Mouse (Mus musculus): ENCODE measurements around the gene Olfr390. TPM values are rescaled to one million over a fixed set of nuclear protein-coding genes. Genes with fewer than 3 reads are reported as not detected.

Olfr390 gene
- not detected in 2 replicates for polyA plus RNA-seq (2015; fragmentation: Nextera tagmentation; extraction: Ambion mirVana)

- H3K9ac ChIP-seq (replicated peaks) = no peak within 1 kb of the TSS
- no peaks in the 10 kb centered on the region for H3K36me3 ChIP-seq
- H3K4me1 ChIP-seq (replicated peaks) = no peaks in the 10 kb centered on the region
- 77% methylated on average over 1 of the region's 1 CpGs for WGBS
- ATAC-seq = no peak
- no peak within 1 kb of the TSS for H3K27ac ChIP-seq
- H3K9me3 ChIP-seq = peaks cover 6% of the 10 kb centered on the region; the same call in 1 of the 2 replicates
- H3K4me3 ChIP-seq (replicated peaks) = no peak within 1 kb of the TSS
- no peak within 1 kb of the TSS for H3K4me2 ChIP-seq (replicated peaks)
- no peaks in the 10 kb centered on the region for H3K27me3 ChIP-seq
Observed at GRCm38 (mm10) chr11:73782664-73783063, at the start of gene Olfr390. Olfr390 (plus strand) TSS chr11:73782964.

GRCm38 (mm10) chr11:73759115-73759514 is 23.6 kb upstream of the Olfr390 start:
- no peak overlapping the region for H3K4me3 ChIP-seq (replicated peaks)
- H3K27ac ChIP-seq = no peak overlapping the region
- H3K4me2 ChIP-seq (replicated peaks) = no peak overlapping the region
- no peaks in the 10 kb centered on the region for H3K27me3 ChIP-seq
- no peaks in the 10 kb centered on the region for H3K4me1 ChIP-seq (replicated peaks)
- peaks cover 28% of the 10 kb centered on the region for H3K9me3 ChIP-seq
- H3K36me3 ChIP-seq = no peaks in the 10 kb centered on the region
- H3K9ac ChIP-seq (replicated peaks) = no peak overlapping the region
- no peak for ATAC-seq

- peaks cover 11% of the 10 kb centered on the region for H3K9me3 ChIP-seq
- H3K4me1 ChIP-seq (replicated peaks) = no peaks in the 10 kb centered on the region
- H3K36me3 ChIP-seq = no peaks in the 10 kb centered on the region
- no peak within 1 kb of the TSS for H3K4me3 ChIP-seq (replicated peaks)
- H3K27ac ChIP-seq = no peak within 1 kb of the TSS
- no peak within 1 kb of the TSS for H3K9ac ChIP-seq (replicated peaks)
- WGBS = 92% methylated on average over 1 of the region's 1 CpGs
- no peaks in the 10 kb centered on the region for H3K27me3 ChIP-seq
- ATAC-seq = no peak
- H3K4me2 ChIP-seq (replicated peaks) = no peak within 1 kb of the TSS
Observed at GRCm38 (mm10) chr11:73780613-73781012, 2.2 kb upstream of the Olfr390 start, which contains the start of gene Olfr389. Olfr389 (minus strand) TSS chr11:73780713.

- no peak for ATAC-seq
Observed at GRCm38 (mm10) chr11:73802952-73803351, 20.2 kb downstream of the Olfr390 start, which contains the start of gene Olfr391-ps. Olfr391-ps (minus strand) TSS chr11:73803052.

GRCm38 (mm10) chr11:73816949-73817348 is 34.2 kb downstream of the Olfr390 start, which contains the start of gene Olfr392:
Olfr392 (minus strand) TSS chr11:73817049.
- peaks cover 3% of the 10 kb centered on the region; the same call in 1 of the 2 replicates for H3K9me3 ChIP-seq
- no peak within 1 kb of the TSS for H3K4me3 ChIP-seq (replicated peaks)
- H3K4me1 ChIP-seq (replicated peaks) = no peaks in the 10 kb centered on the region
- no peak within 1 kb of the TSS for H3K9ac ChIP-seq (replicated peaks)
- H3K4me2 ChIP-seq (replicated peaks) = no peak within 1 kb of the TSS
- H3K36me3 ChIP-seq = no peaks in the 10 kb centered on the region
- H3K27me3 ChIP-seq = no peaks in the 10 kb centered on the region
- no peak within 1 kb of the TSS for H3K27ac ChIP-seq
- WGBS = 87% methylated on average over 1 of the region's 1 CpGs
- no peak for ATAC-seq

More at GRCm38 (mm10) chr11:73802952-73803351, 20.2 kb downstream of the Olfr390 start, which contains the start of gene Olfr391-ps:
- Histone ChIP-seq H3K36me3 (no peaks in the 10 kb centered on the region), H3K9me3 (peaks cover 13% of the 10 kb centered on the region; the same call in 1 of the 2 replicates), H3K4me1 (replicated peaks) (no peaks in the 10 kb centered on the region), H3K9ac (replicated peaks) (no peak within 1 kb of the TSS), H3K27me3 (no peaks in the 10 kb centered on the region), H3K4me2 (replicated peaks) (no peak within 1 kb of the TSS), H3K27ac (no peak within 1 kb of the TSS), H3K4me3 (replicated peaks) (no peak within 1 kb of the TSS)
- WGBS = 32% methylated on average over 1 of the region's 1 CpGs

Other genes starting within 250 kb of the Olfr390 start
- gene Olfr385, start 190.0 kb upstream of the Olfr390 start, polyA plus RNA-seq (2015; fragmentation: Nextera tagmentation; extraction: Ambion mirVana) = not detected in 2 replicates
- gene Olfr384, start 184.4 kb upstream of the Olfr390 start, polyA plus RNA-seq (2015; fragmentation: Nextera tagmentation; extraction: Ambion mirVana) = not detected in 2 replicates
- not detected in 2 replicates for gene Zfp735, start 94.2 kb upstream of the Olfr390 start, polyA plus RNA-seq (2015; fragmentation: Nextera tagmentation; extraction: Ambion mirVana)
- gene Olfr389, start 2.3 kb upstream of the Olfr390 start, polyA plus RNA-seq (2015; fragmentation: Nextera tagmentation; extraction: Ambion mirVana) = not detected in 2 replicates
- not detected in 2 replicates for gene Olfr391-ps, start 20.1 kb downstream of the Olfr390 start, polyA plus RNA-seq (2015; fragmentation: Nextera tagmentation; extraction: Ambion mirVana)
- gene Olfr392, start 34.1 kb downstream of the Olfr390 start, polyA plus RNA-seq (2015; fragmentation: Nextera tagmentation; extraction: Ambion mirVana) = not detected in 2 replicates
- gene Olfr393, start 68.5 kb downstream of the Olfr390 start, polyA plus RNA-seq (2015; fragmentation: Nextera tagmentation; extraction: Ambion mirVana) = not detected in 2 replicates
- not detected in 2 replicates for gene Olfr394, start 107.8 kb downstream of the Olfr390 start, polyA plus RNA-seq (2015; fragmentation: Nextera tagmentation; extraction: Ambion mirVana)
- not detected in 2 replicates for gene Olfr395, start 126.3 kb downstream of the Olfr390 start, polyA plus RNA-seq (2015; fragmentation: Nextera tagmentation; extraction: Ambion mirVana)
- gene Olfr23, start 153.7 kb downstream of the Olfr390 start, polyA plus RNA-seq (2015; fragmentation: Nextera tagmentation; extraction: Ambion mirVana) = not detected in 2 replicates
- not detected in 2 replicates for gene Olfr397, start 177.9 kb downstream of the Olfr390 start, polyA plus RNA-seq (2015; fragmentation: Nextera tagmentation; extraction: Ambion mirVana)
- gene Olfr398, start 207.4 kb downstream of the Olfr390 start, polyA plus RNA-seq (2015; fragmentation: Nextera tagmentation; extraction: Ambion mirVana) = 0.03 TPM in 1 of 2 replicates, not detected in the other

All from midbrain, embryonic 13.5 days (tissue).